Mouse (Mus musculus) retina, adult 2 months (tissue): ENCODE results near the gene Inpp4a.

Source experiments
- DNase-seq: peaks from one replicate; pipeline ENCODE4 v3.0.0-alpha.2; 2012; ENCODE audit warnings: low read depth, low spot score

Gene Inpp4a

DNA sequence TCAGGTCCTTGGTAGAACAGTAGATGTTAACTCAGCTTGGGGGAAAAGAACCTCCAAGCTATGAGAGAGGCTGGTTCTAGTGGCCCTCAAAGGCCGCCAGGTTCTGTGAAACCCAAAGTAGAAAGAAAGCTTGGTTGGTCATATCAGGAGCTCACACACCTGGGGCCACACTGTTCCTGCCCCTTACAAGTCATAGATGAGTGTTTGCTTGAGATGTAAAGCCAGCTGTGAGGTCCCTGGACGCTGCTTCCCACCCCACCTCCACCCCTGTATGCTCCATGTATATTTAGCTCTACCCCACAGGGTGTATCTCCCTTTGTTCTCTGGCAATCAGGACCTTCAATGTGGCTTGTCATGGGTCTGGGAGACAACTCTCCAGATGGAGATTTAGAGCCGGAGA, 109.0 kb downstream of the Inpp4a start:
- DNase-seq: no peak

- DNase-seq: no peak
Observed at GRCm38 (mm10) chr1:37409647-37410046, 110.0 kb downstream of the Inpp4a start.

GRCm38 (mm10) chr1:37415394-37415793, 115.7 kb downstream of the Inpp4a start:
- DNase-seq: no peak

GRCm38 (mm10) chr1:37419420-37419819, 119.8 kb downstream of the Inpp4a start:
- DNase-seq: peak; percentile 30

- no peak for DNase-seq
Observed at GRCm38 (mm10) chr1:37427144-37427875, 127.6 kb downstream of the Inpp4a start.

GRCm38 (mm10) chr1:37428911-37429310, 129.2 kb downstream of the Inpp4a start:
- no peak for DNase-seq

DNA sequence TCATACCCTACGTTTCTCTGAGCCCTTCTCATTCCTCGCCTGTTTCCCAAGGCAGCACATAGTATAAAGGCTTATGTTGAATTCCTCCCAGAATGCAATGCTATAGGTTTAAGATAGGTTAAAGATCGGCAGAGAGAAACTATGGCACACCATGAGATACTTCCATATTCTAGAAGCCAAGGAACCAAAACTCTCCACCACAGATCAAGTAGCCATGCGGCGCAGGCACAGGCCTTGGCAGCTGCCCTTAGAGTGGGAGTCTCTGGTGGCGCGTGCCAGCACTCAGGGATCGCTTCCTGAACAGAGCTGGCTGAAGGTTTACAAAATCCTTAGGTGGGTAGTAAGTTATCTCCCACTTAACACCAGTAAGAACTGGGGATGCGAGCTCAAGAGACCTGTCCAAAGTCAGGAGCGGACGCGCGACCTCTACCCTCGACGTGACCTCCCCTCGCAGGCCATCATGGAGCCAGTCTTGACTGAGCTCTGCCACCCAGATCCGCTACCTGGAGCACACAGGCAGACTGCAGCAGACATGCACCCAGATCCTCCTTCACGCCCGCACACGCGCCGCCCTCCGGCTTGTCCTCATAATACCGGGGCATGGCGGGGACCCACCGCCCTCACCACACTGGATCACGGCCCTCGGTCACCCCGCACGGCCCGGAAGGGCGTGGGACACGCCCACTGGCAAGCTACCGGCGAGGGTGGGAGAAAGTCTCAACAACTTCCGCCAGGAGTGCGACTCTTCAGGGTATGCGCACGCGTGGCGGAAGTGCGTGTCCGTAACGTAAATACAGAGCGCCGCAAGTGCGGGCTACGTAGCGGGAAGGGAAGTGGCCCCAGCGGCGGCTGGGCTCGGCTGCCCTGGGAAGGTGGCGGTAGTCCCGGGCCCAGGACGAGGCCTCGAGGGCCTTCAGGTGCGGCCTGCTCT, 130.0 kb downstream of the Inpp4a start, which contains the start of the genes Coa5 and Unc50:
Coa5 (minus strand) TSS at position 738 of the 931 bp plus-strand sequence.
Unc50 (plus strand) TSS at position 774 of the 931 bp plus-strand sequence.
- peak; percentile 92 for DNase-seq

DNA sequence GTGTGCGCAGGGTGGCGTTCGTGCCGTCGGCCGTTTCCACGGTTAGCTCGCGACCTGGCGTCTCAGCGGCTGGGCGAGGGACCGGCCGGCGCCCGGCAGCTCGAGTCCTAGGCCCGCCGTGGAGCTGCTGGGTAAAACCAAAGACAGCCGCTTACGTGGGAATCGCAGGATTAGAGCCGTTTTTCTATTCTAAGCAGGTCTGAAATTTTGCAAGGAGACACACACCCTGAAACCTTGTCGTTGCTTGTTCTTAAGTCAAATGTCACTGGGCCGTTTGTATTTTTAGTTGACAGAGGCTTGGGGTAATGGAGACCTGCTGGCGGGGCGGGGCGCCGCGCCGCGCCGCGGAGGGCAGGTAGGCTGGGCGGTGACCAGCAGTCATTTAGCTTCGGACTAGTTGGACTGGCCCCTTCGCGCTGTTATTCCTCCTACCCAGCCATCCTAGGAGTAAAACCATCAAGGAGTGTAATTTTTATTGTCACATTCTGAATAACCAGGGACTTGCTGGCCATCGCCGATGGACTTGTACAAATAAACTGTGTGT, 130.7 kb downstream of the Inpp4a start:
- DNase-seq: no peak

DNA sequence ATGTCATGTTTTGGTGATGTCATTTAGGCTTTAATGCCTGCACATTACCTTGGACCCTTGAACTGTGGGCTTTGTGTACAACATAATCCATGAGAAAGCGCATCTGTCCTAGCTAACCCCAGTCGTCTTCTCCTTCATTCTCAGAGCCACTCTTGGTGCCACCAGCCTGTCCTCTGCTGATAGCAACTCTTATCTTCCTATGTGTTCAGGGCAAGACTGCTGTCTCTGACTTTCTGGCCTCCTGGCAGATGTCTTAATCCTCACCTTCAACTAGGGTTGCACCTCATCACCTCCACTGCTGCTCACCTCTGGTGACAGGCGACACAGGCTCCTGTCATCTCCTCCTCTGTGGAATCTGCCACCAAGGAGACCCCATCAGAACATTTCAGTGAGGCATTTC, 136.8 kb downstream of the Inpp4a start:
- no peak for DNase-seq

GRCm38 (mm10) chr1:37442848-37443835, 143.5 kb downstream of the Inpp4a start:
- DNase-seq: no peak

DNA sequence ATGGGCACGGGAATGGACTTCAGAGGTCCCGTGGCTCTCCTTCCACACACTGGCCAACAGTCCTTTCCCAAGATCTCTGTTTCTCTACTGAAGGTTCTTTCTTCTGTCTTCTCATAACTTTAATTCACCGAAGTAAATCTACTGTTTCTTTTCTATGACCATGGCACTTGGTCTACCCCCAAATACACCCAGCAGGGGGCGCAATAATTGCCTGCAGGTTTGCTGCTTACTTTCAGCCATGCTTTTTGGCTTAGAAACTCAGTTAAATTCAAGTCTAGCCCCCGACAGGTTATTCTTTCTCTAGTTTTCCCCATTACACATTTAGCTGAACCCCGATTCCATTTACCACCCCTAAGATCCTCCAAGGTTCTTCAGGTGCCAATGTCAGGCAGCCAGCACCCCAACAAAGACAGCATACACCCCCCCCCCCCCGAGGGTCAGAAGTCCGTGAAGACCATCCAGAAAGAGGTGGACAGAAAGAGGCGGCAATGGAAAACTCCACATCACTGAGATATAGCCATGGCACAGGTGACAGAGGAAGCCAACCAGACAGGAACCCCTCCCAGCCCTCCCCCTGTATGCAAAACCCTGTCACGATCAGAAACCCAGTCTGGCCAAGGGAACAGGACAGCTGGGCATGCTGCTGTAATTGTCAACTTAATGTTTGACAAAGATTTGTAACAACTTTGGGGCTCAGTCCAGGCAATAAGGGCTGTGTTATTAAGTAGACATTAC, 148.9 kb downstream of the Inpp4a start:
- no peak for DNase-seq

DNA sequence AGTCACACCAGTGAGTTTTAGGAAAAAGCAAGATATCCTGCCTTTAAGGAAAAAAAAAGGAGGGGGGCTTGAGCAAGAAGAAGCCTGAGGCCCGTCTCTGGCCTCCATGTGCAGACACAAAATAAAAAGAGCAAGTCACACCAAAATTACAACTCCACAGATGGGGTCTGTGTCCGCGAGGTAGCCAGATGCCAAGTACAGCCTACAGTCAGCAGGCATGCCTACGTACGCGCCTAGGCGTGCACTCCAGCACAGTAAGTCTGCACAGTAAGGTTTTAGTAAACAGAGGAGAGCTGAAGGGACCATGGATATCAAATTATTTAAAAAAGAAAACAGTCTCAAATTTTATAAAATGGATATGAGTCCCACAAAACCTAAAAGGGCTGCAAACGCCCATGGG, 151.6 kb downstream of the Inpp4a start:
- no peak for DNase-seq

GRCm38 (mm10) chr1:37457546-37457945, 157.9 kb downstream of the Inpp4a start:
- no peak for DNase-seq
